Mouse (Mus musculus) liver, embryonic 15.5 days (tissue): ENCODE measurements around the gene Gm20830. TPM values are rescaled to one million over a fixed set of nuclear protein-coding genes. Genes with fewer than 3 reads are reported as not detected.
"Not testable (repeated sequence)": the region's sequence is repeated elsewhere in the genome, so short reads cannot be mapped to it uniquely, and the experiment has no call there.

Experiments used
- ATAC-seq: fragments of 200-750 bp; cut with Nextera tagmentation; 2 replicates; pipeline ENCODE4 v1.8.0; 2017; ENCODE audit warnings: moderate number of reproducible peaks, mild to moderate bottlenecking, moderate library complexity; ENCODE audit not compliant: insufficient read depth
- H3K27ac ChIP-seq: fragments of 300-500 bp; sonication (generic); replicated peaks from 2 replicates; pipeline ENCODE4 v1.5.1; 2015; ENCODE audit warnings: mild to moderate bottlenecking, inconsistent platforms
- H3K27me3 ChIP-seq: fragments of 300-500 bp; sonication (generic); 2 replicates; pipeline ENCODE4 v1.6.1; 2015; ENCODE audit warnings: mild to moderate bottlenecking, inconsistent platforms
- H3K36me3 ChIP-seq: fragments of 300-500 bp; sonication (generic); replicated peaks from 2 replicates; pipeline ENCODE4 v1.6.1; 2015; ENCODE audit warnings: moderate library complexity, mild to moderate bottlenecking, inconsistent platforms
- H3K4me1 ChIP-seq: fragments of 300-500 bp; sonication (generic); replicated peaks from 2 replicates; pipeline ENCODE4 v1.6.1; 2015; ENCODE audit warnings: inconsistent platforms
- H3K4me2 ChIP-seq: fragments of 300-500 bp; sonication (generic); 2 replicates; pipeline ENCODE4 v1.6.1; 2015; ENCODE audit warnings: moderate library complexity, mild to moderate bottlenecking, inconsistent platforms
- H3K4me3 ChIP-seq: fragments of 300-500 bp; sonication (generic); replicated peaks from 2 replicates; pipeline ENCODE4 v1.5.1; 2015; ENCODE audit warnings: mild to moderate bottlenecking, inconsistent platforms
- H3K9ac ChIP-seq: fragments of 300-500 bp; sonication (generic); 2 replicates; pipeline ENCODE4 v1.6.1; 2015; ENCODE audit warnings: moderate library complexity, mild to moderate bottlenecking, inconsistent platforms
- H3K9me3 ChIP-seq: fragments of 300-500 bp; sonication (generic); replicated peaks from 2 replicates; pipeline ENCODE4 v1.6.1; 2016; ENCODE audit warnings: inconsistent platforms
- WGBS: fragments of 180-500 bp; shearing (Covaris S2); methylation state at CpG from one replicate; pipeline ENCODE4 v1.1.7; 2015; ENCODE audit warnings: mixed read lengths; ENCODE audit not compliant: insufficient replicate concordance; 5-methylcytosine and 5-hydroxymethylcytosine counted together
- polyA plus RNA-seq: library from polyadenylated mRNA; unstranded; fragments of >200 nt; fragmentation: Nextera tagmentation; extraction: Ambion mirVana; gene quantifications from 2 replicates; pipeline ENCODE4 v1.2.1, GENCODE M21; 2015

Gene Gm20830
- polyA plus RNA-seq, result not detected in 2 replicates

DNA sequence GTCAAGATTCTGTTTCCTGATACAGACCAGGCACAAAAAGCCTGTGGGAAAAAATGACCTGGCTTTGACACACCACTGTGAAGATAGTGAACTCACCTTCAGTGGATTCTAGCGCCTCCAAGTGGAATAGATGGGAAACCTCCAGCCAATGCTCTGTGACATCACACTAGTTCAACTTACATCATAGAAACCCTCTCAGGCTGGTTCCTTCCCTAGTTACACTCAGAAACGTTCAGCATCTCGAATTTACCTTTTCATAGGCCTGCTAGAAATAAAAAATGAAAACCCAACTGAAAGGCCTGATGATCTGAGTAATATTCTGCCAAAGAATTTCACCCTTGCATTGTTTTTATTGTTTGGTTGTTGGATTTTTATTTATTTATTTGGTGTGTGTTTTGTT lies at the start of gene Gm20830:
Gene Gm20830, minus strand, starts transcription at position 101 of the 400 bp plus-strand sequence.
- 0% methylated on average over 2 of the region's 3 CpGs for WGBS
- H3K9me3 ChIP-seq, ATAC-seq: not testable (repeated sequence)

More for the DNA sequence above, at the start of gene Gm20830:
- H3K4me3 ChIP-seq, H3K4me1 ChIP-seq, H3K27me3 ChIP-seq, H3K27ac ChIP-seq, H3K36me3 ChIP-seq, H3K4me2 ChIP-seq, H3K9ac ChIP-seq: not testable (repeated sequence)

Other genes starting within 250 kb of the Gm20830 start
- gene Gm21719, start 235.4 kb downstream of the Gm20830 start, polyA plus RNA-seq, result not detected in 2 replicates